Mouse (Mus musculus): ENCODE results near the gene Arrdc4. TPM values are rescaled to one million over a fixed set of nuclear protein-coding genes. Genes with fewer than 3 reads are reported as not detected.

Arrdc4 gene
- polyA plus RNA-seq, 1 experiment from 2014 or later = 25.1 TPM

DNA sequence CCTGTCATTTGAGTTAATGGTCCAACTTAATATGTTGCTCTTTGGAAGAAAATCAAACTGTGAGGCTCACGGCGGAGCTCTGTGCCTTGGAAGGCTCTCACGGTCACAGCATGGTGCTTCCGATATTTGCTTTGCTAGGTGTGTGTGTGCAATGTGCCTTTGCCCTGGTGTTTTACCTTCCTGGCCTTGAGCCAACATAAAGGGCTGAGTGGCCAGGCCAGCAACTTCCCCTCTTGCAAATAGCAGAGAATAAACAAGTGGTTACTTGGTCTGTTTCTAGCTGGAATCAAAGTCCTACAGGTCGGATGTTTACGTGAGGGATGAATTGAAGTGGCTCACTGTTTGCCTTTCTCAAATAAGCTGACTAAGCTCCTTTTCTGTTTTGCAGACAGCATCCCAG is 52.1 kb downstream of the Arrdc4 start:
- no peak overlapping the region for H3K27ac ChIP-seq (ENCODE audit: low read depth, low read length)
- WGBS = 71% methylated on average over 6 of the region's 6 CpGs
- H3K4me3 ChIP-seq (ENCODE audit: low read length) = no peak overlapping the region
- no peak overlapping the region for H3K9ac ChIP-seq (ENCODE audit: low read depth, low read length)
- ATAC-seq = no peak
- no peak overlapping the region for H3K4me2 ChIP-seq (ENCODE audit: low read length)
- no peaks in the 10 kb centered on the region for H3K9me3 ChIP-seq (ENCODE audit: control insufficient read depth, low read length)
- H3K27me3 ChIP-seq (replicated peaks; ENCODE audit: control insufficient read depth, insufficient read depth, low read length) = no peaks in the 10 kb centered on the region
- no peaks in the 10 kb centered on the region for H3K4me1 ChIP-seq (ENCODE audit: control insufficient read depth, insufficient read depth, low read depth, low read length)
- no peaks in the 10 kb centered on the region for H3K36me3 ChIP-seq (ENCODE audit: control insufficient read depth, insufficient read depth, low read length)

DNA sequence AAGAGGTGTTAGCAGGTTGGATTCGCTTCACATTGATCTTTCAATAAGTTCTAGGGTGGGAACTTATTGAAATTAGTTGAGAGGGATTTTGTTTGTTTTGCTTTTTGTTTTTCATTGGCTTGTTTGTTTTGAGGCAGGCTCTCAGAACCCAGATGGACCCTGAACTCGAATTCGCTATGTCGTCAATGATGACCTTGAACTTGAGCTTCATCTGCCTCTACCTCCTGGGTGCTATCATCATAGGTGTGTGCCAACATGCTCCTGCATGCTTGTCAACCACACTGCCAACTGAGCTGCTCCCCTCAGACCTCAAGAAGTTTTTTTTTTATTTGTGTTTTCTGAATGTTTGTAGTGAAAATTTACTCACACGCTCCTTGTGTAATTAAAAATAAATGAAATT is 52.6 kb downstream of the Arrdc4 start:
- WGBS = 85% methylated on average over 5 of the region's 5 CpGs
- Histone ChIP-seq H3K27me3 (replicated peaks; ENCODE audit: control insufficient read depth, insufficient read depth, low read length) (no peaks in the 10 kb centered on the region), H3K9ac (ENCODE audit: low read depth, low read length) (no peak overlapping the region), H3K9me3 (ENCODE audit: control insufficient read depth, low read length) (no peaks in the 10 kb centered on the region), H3K4me1 (ENCODE audit: control insufficient read depth, insufficient read depth, low read depth, low read length) (no peaks in the 10 kb centered on the region), H3K4me2 (ENCODE audit: low read length) (no peak overlapping the region), H3K4me3 (ENCODE audit: low read length) (no peak overlapping the region), H3K27ac (ENCODE audit: low read depth, low read length) (no peak overlapping the region), H3K36me3 (ENCODE audit: control insufficient read depth, insufficient read depth, low read length) (no peaks in the 10 kb centered on the region)
- ATAC-seq = no peak

DNA sequence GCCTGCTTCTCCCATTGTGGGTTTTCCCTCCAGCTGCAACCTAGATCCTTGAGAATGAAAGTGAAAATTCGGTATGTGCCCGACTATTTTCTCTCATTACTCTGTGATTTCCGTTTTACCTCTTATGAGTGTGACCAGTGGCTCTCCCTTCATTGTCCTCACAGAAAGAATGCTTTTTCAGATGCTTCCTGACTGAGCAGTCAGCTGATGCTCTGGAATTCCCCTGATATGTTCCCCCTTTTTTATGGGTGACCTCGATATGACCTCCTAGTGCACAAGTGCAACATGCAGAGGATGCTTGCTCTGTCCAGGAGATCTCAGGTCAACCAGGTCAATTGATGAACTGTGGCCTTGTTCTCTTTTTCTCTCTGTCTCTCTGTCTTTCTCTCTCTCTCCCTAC is 56.3 kb downstream of the Arrdc4 start:
- H3K4me2 ChIP-seq (ENCODE audit: low read length) = no peak overlapping the region
- no peaks in the 10 kb centered on the region for H3K9me3 ChIP-seq (ENCODE audit: control insufficient read depth, low read length)
- H3K9ac ChIP-seq (ENCODE audit: low read depth, low read length) = no peak overlapping the region
- H3K27ac ChIP-seq (ENCODE audit: low read depth, low read length) = no peak overlapping the region
- ATAC-seq = no peak
- H3K36me3 ChIP-seq (ENCODE audit: control insufficient read depth, insufficient read depth, low read length) = no peaks in the 10 kb centered on the region
- no peaks in the 10 kb centered on the region for H3K27me3 ChIP-seq (replicated peaks; ENCODE audit: control insufficient read depth, insufficient read depth, low read length)
- no peaks in the 10 kb centered on the region for H3K4me1 ChIP-seq (ENCODE audit: control insufficient read depth, insufficient read depth, low read depth, low read length)
- 64% methylated on average over 4 of the region's 4 CpGs for WGBS
- no peak overlapping the region for H3K4me3 ChIP-seq (ENCODE audit: low read length)

DNA sequence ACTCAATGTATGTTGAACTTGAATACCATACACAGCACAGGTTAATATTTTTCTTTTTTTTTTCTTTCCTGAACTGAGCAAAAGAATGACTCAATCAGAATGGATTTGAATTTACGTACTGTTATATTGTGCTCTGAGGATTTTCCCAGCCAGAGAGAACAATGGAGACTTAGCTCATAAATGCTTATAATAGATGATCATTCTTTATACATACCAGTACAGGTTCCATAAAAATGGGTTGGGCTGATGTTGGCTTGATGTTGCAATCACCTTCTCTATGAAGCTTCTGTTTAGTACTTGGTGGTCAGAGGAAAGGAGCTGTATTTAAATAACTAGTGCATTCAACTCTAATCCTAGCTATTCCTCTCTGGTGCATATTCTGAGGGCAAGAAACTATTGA is 57.6 kb downstream of the Arrdc4 start:
- Histone ChIP-seq H3K27me3 (replicated peaks; ENCODE audit: control insufficient read depth, insufficient read depth, low read length) (no peaks in the 10 kb centered on the region), H3K27ac (ENCODE audit: low read depth, low read length) (no peak overlapping the region), H3K4me1 (ENCODE audit: control insufficient read depth, insufficient read depth, low read depth, low read length) (0 out of 2 replicates have a peak, but pooled peaks cover 3% of the 10 kb centered on the region), H3K9ac (ENCODE audit: low read depth, low read length) (no peak overlapping the region), H3K36me3 (ENCODE audit: control insufficient read depth, insufficient read depth, low read length) (no peaks in the 10 kb centered on the region), H3K4me2 (ENCODE audit: low read length) (no peak overlapping the region), H3K4me3 (ENCODE audit: low read length) (no peak overlapping the region), H3K9me3 (ENCODE audit: control insufficient read depth, low read length) (no peaks in the 10 kb centered on the region)
- 89% methylated on average over 1 of the region's 1 CpGs for WGBS
- ATAC-seq = no peak

DNA sequence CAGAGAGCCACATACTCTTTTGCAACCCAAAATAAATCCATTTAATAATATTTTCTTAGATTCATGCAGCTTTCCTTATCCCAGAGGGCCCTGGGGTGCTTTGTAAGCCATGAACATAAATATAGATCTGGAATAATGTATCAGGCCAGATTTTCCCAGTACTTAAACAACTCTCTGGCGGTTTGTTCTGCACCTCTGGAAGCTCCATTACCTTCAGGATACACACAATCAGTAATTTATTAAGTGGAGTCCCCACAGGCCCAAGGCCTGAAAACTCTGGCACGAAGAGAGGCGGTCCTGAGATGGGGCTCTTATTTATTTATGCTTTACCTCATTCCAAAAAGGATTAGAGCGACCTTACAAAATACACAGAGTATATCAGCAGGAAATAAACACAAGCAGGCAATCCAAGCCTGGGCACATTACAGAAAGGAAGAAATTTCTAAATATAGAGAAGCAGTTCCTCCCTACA is 61.9 kb downstream of the Arrdc4 start:
- peak; percentile 68 for ATAC-seq
- Histone ChIP-seq H3K4me3 (ENCODE audit: low read length) (no peak overlapping the region), H3K4me1 (ENCODE audit: control insufficient read depth, insufficient read depth, low read depth, low read length) (0 out of 2 replicates have a peak, but pooled peaks cover 3% of the 10 kb centered on the region), H3K9me3 (ENCODE audit: control insufficient read depth, low read length) (no peaks in the 10 kb centered on the region), H3K9ac (ENCODE audit: low read depth, low read length) (no peak overlapping the region), H3K4me2 (ENCODE audit: low read length) (no peak overlapping the region), H3K27ac (ENCODE audit: low read depth, low read length) (no peak overlapping the region), H3K27me3 (replicated peaks; ENCODE audit: control insufficient read depth, insufficient read depth, low read length) (no peaks in the 10 kb centered on the region), H3K36me3 (ENCODE audit: control insufficient read depth, insufficient read depth, low read length) (no peaks in the 10 kb centered on the region)
- whole genome bisulfite sequencing = 44% methylated on average over 4 of the region's 4 CpGs

All from hindbrain, embryonic 16.5 days (tissue).